Mouse (Mus musculus) lung, postnatal 36 days (tissue): Measurements from ENCODE around the gene Pole4.

Experiments
- DNase-seq: peaks from one replicate; pipeline ENCODE4 v3.0.0; 2022; ENCODE audit warnings: mixed read lengths

The Pole4 gene

GRCm38 (mm10) chr6:82609339-82609926 is 95.7 kb downstream of the Pole4 start:
- no peak for DNase-seq

GRCm38 (mm10) chr6:82608756-82609155 is 96.4 kb downstream of the Pole4 start:
- no peak for DNase-seq

GRCm38 (mm10) chr6:82604791-82605190 is 100.4 kb downstream of the Pole4 start:
- no peak for DNase-seq

GRCm38 (mm10) chr6:82603665-82604064 is 101.5 kb downstream of the Pole4 start:
- peak; percentile 29 for DNase-seq

GRCm38 (mm10) chr6:82603228-82603627 is 101.9 kb downstream of the Pole4 start:
- no peak for DNase-seq

GRCm38 (mm10) chr6:82595461-82596090 is 109.6 kb downstream of the Pole4 start:
- DNase-seq = no peak

GRCm38 (mm10) chr6:82589387-82589786 is 115.8 kb downstream of the Pole4 start:
- no peak for DNase-seq

GRCm38 (mm10) chr6:82585396-82585795 is 119.8 kb downstream of the Pole4 start:
- no peak for DNase-seq

GRCm38 (mm10) chr6:82575445-82575844 is 129.7 kb downstream of the Pole4 start:
- no peak for DNase-seq
